Mouse (Mus musculus): ENCODE data around the gene Tor1a. TPM values are rescaled to one million over a fixed set of nuclear protein-coding genes. Genes with fewer than 3 reads are reported as not detected.
"Not testable (repeated sequence)": the region's sequence is repeated elsewhere in the genome, so short reads cannot be mapped to it uniquely, and the experiment has no call there.

The Tor1a gene
- total RNA-seq, 2 experiments from 2014 or later: 11.0 to 12.5 TPM

GRCm38 (mm10) chr2:30923099-30923498 lies 44.6 kb downstream of the Tor1a start:
- intact Hi-C loops (cut with DNase I): no loop called here

DNA sequence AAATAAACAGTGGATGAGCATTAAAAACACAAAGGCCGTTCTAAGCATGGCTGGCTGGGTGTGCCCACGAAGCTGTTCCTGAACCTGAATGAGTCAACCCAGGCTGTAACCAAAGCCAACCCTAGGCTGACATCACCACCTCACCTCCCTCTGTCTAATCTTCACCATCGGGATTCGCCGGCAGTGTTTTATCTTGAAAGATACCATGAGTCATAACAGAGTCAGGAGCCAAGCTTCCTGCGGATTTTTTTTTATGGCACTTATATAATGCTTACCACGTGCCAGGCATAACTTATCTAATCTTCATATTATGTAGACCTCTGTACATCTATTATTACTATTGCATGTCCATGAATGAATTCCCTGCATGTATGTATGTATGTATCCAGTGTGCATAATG lies 47.5 kb downstream of the Tor1a start:
- DNase-seq: no peak
- intact Hi-C loops (cut with DNase I): no loop called here

More at GRCm38 (mm10) chr2:30923099-30923498, 44.6 kb downstream of the Tor1a start:
- DNase-seq: no peak

GRCm38 (mm10) chr2:30918780-30919329 lies 48.9 kb downstream of the Tor1a start:
- DNase-seq: no peak

DNA sequence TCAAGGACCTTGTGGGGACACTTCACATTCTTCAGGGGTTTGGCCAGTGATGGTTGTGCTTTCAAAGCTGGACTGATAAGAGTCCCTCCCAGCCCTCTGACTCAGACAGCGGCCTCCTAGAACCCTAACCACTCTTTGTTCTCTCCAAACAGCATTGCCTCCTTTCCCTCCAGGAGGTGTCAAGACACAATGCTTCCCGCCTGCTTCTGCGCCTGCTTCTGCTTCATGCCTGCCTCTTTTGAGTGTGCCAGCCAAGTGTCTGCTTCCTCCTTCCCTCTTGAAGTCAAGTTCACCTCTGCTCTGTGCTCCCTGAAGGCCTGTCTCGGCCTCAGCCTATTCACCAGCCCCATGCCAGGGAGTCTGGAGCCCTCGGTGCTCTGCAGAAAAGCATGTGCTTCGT lies 49.6 kb downstream of the Tor1a start:
- DNase-seq: no peak
- intact Hi-C loops (cut with DNase I): no loop called here

More at GRCm38 (mm10) chr2:30918780-30919329, 48.9 kb downstream of the Tor1a start:
- intact Hi-C loops (cut with DNase I): no loop called here

- DNase-seq: no peak
- intact Hi-C loops (cut with DNase I): no loop called here
Measured at GRCm38 (mm10) chr2:30917649-30918048, 50.1 kb downstream of the Tor1a start.

- intact Hi-C loops (cut with DNase I); DNase-seq: not testable (repeated sequence)
Measured at GRCm38 (mm10) chr2:30915933-30916332, 51.8 kb downstream of the Tor1a start.

- intact Hi-C loops (cut with DNase I): no loop called here
- DNase-seq: no peak
Measured at GRCm38 (mm10) chr2:30915376-30915775, 52.4 kb downstream of the Tor1a start.

DNA sequence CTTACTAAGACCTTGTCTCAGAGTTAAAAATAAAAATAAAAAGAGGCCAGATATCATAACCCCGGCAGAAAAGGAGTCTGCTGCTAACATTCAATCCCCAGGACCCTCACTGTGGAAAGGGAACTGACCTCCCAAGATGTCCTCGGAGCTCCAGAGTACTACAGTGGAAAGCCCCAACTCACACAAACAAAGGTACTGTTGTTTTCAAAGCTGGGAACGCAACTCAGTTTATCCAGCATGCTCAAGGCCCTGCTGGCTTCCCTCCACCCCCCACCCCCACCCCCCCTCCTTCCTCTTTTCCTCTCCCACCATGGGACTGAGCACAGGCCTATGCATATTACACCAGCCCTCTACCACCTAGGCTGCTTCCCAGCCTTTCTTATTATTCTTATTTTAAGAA lies 52.9 kb downstream of the Tor1a start:
- DNase-seq: no peak
- intact Hi-C loops (cut with DNase I): no loop called here

- DNase-seq: no peak
- intact Hi-C loops (cut with DNase I): no loop called here
Measured at GRCm38 (mm10) chr2:30913022-30913421, 54.7 kb downstream of the Tor1a start.

- DNase-seq: peak; percentile 71 to 76
- intact Hi-C loops (cut with DNase I): no loop called here
Measured at GRCm38 (mm10) chr2:30912291-30912773, 55.4 kb downstream of the Tor1a start.

Other genes with a start within 250 kb of the Tor1a start
- gene 1700001O22Rik, start 164.3 kb downstream of the Tor1a start, total RNA-seq (2021): under 1 TPM; 0.67 to 0.76 TPM
- 10 to 100 TPM; 23.4 to 27.8 TPM for gene Ntmt1, start 160.1 kb downstream of the Tor1a start, total RNA-seq (2021)
- 1 to 10 TPM; 7.3 to 8.1 TPM for gene Asb6, start 137.6 kb downstream of the Tor1a start, total RNA-seq (2021)
- gene Prrx2, start 133.0 kb downstream of the Tor1a start, total RNA-seq (2021): 1 to 10 TPM in 1 of 2 experiments, under 1 TPM in 1; 0.41 to 1.1 TPM
- 1 to 10 TPM; 1.7 to 1.9 TPM for gene Ptges, start 38.1 kb downstream of the Tor1a start, total RNA-seq (2021)
- 10 to 100 TPM; 25.3 to 29.3 TPM for gene Tor1b, start 15.0 kb downstream of the Tor1a start, total RNA-seq (2021)
- gene BC005624, start 14.3 kb upstream of the Tor1a start, total RNA-seq (2021): 10 to 100 TPM; 19.6 to 22.5 TPM
- gene Usp20, start 14.3 kb upstream of the Tor1a start, total RNA-seq (2021): 10 to 100 TPM; 50.6 to 53.1 TPM
- gene Fnbp1, start 174.1 kb upstream of the Tor1a start, total RNA-seq (2021): 10 to 100 TPM; 51.7 to 57.9 TPM
- gene Gpr107, start 184.4 kb upstream of the Tor1a start, total RNA-seq (2021): 10 to 100 TPM; 30.3 to 38.7 TPM